Comparison of ENCODE assay signal across 14 mouse cellular contexts in genomic region chr12:59169935-59170334, GRCm38 (mm10).
"Had no signal": no experiment of that assay in that cellular context is flagged by ENCODE, and none has a peak within 500 bp of the region (broad histone marks: within the 10 kb centered on the region; RNA-seq: fewer than 3 reads in every experiment).

No protein-coding gene starts in this region.

- H3K4me3 ChIP-seq: limb, embryonic 15.5 days; liver, embryonic 12.5 days; megakaryocyte, embryonic 14.5 days; midbrain, embryonic 15.5 days had no signal

- H3K9me3 ChIP-seq: limb, embryonic 15.5 days; liver, embryonic 12.5 days; megakaryocyte, embryonic 14.5 days; midbrain, embryonic 15.5 days had no signal

- H3K4me1 ChIP-seq: limb, embryonic 15.5 days; liver, embryonic 12.5 days; midbrain, embryonic 15.5 days had no signal

- H3K27me3 ChIP-seq: limb, embryonic 15.5 days; liver, embryonic 12.5 days; megakaryocyte, embryonic 14.5 days; midbrain, embryonic 15.5 days had no signal

- H3K27ac ChIP-seq: kidney, postnatal 0 days; limb, embryonic 15.5 days; liver, embryonic 12.5 days; macrophage; midbrain, embryonic 15.5 days; stomach, postnatal 0 days had no signal

- DNase-seq: kidney, adult 8-10 months; kidney, postnatal 36 days; layer of hippocampus, adult 9-11 months; layer of hippocampus, postnatal 36 days; lung, embryonic 14.5 days; right cerebral cortex, adult 18-20 months; thymus, postnatal 36 days had no signal
